Mouse (Mus musculus) testis, adult 2 months (tissue): ENCODE results near the gene Atxn10. TPM values are rescaled to one million over a fixed set of nuclear protein-coding genes. Genes with fewer than 3 reads are reported as not detected.

ENCODE experiments used
- H3K27ac ChIP-seq: fragments of 200-500 bp; 2 replicates; pipeline ENCODE4 v1.5.1; 2012; ENCODE audit warnings: low read depth, low read length; ENCODE audit not compliant: control insufficient read depth, insufficient read depth
- H3K27me3 ChIP-seq: fragments of 200-500 bp; 2 replicates; pipeline ENCODE4 v1.6.1; 2012; ENCODE audit warnings: mild to moderate bottlenecking, low read length, moderate library complexity; ENCODE audit not compliant: control insufficient read depth, insufficient read depth
- H3K36me3 ChIP-seq: fragments of 200-500 bp; 2 replicates; pipeline ENCODE4 v1.6.1; 2012; ENCODE audit warnings: mild to moderate bottlenecking, low read length; ENCODE audit not compliant: control insufficient read depth, insufficient read depth
- H3K4me1 ChIP-seq: fragments of 200-500 bp; 2 replicates; pipeline ENCODE4 v1.6.1; 2012; ENCODE audit warnings: low read length; ENCODE audit not compliant: control insufficient read depth, insufficient read depth
- H3K4me3 ChIP-seq: fragments of 200-500 bp; 2 replicates; pipeline ENCODE4 v1.5.1; 2012; ENCODE audit warnings: low read depth, mild to moderate bottlenecking, low read length, moderate library complexity, mixed read lengths; ENCODE audit not compliant: control insufficient read depth
- CTCF ChIP-seq: fragments of 200-500 bp; IDR thresholded peaks from 2 replicates; pipeline ENCODE4 v1.5.1; 2012; ENCODE audit warnings: low read depth, mild to moderate bottlenecking, inconsistent platforms, low read length, moderate library complexity; ENCODE audit not compliant: control insufficient read depth, insufficient read depth, insufficient replicate concordance
- POLR2A ChIP-seq: fragments of 200-500 bp; IDR thresholded peaks from 2 replicates; pipeline ENCODE4 v1.6.1; 2012; ENCODE audit warnings: low read depth, mild to moderate bottlenecking, inconsistent platforms, low read length, moderate library complexity; ENCODE audit not compliant: control insufficient read depth
- polyA plus RNA-seq: library from polyadenylated mRNA; depleted of rRNA; stranded (reverse); fragments of >200 nt; gene quantifications from 2 replicates; pipeline ENCODE4 v1.2.3, GENCODE M21; 2012

The Atxn10 gene
- polyA plus RNA-seq, 1 experiment: 139 TPM

DNA sequence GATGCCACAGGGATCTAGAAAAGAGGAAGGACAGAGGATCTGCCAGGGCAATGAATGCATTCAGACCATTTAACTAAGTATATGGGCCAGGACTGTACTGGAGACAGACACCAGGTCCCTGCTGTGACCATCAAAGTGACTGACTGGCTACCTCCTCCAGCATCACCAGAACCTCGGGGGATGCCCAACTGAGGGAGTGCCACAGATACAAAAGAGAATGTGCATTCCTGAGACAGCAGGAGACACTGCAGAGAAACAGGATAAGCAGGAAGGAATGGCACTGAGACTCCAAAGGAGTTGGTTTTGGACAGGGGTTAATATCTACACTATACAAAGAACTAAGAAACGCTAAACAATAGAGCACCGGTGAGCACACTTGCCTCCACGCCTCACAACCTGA, 32.8 kb upstream of the Atxn10 start:
- Histone ChIP-seq H3K36me3 (no peaks in the 10 kb centered on the region), H3K4me1 (no peaks in the 10 kb centered on the region), H3K27ac (no peak overlapping the region), H3K27me3 (no peaks in the 10 kb centered on the region), H3K4me3 (no peak overlapping the region)
- TF ChIP-seq CTCF (no peak), POLR2A (no peak)

DNA sequence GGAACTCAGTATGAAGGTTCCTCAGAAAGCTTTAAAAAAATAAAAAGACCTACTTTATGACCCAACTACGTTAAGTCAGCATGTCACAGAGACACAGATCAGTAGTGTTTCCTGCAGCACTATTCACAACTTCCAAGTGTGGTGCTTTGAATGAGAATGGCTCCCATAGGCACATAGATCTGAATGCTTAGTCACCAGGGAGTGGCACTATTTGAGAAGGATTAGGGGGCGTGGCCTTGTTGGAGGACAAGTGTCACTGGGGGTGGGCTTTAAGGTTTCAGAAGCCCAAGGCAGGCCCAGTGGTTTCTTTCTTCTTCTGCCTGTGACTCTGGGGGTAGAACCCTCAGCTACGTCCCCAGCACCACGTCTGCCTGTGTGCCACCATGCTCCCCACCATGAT, 32.1 kb upstream of the Atxn10 start:
- no peaks in the 10 kb centered on the region for H3K27me3 ChIP-seq
- H3K27ac ChIP-seq: no peak overlapping the region
- H3K4me3 ChIP-seq: no peak overlapping the region
- H3K4me1 ChIP-seq: no peaks in the 10 kb centered on the region
- no peak for TF ChIP-seq CTCF
- no peaks in the 10 kb centered on the region for H3K36me3 ChIP-seq

DNA sequence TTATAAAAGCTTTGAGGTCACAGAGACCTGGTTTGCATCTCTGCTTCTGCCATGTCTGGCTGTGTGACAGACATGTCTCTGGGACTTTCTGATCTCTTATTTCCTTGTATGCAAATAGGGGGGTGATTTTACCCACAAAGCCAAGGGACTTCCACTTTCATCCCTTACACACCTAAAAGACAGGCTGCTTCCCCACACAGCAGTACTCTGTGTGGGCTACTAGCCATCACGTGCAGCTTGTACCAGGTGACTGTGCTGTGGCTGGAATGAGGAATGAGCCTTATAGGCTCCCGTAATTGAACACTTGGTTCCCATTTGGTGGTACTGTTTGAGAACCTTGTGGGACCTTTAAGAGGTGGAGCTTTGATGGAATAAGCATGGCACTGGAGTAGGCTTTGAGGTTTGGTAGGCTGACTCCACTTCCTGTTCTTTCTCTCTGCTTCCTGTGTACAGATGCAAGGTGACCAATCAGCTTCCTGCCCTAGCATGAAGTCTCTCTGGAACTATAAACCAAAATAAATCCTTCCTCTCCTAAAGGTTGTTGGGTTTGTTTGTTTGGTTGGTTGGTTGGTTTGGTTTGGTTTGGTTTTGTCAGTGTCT, 28.9 kb upstream of the Atxn10 start:
- H3K4me3 ChIP-seq: no peak overlapping the region
- H3K27ac ChIP-seq: no peak overlapping the region
- H3K4me1 ChIP-seq: no peaks in the 10 kb centered on the region
- no peaks in the 10 kb centered on the region for H3K27me3 ChIP-seq
- TF ChIP-seq POLR2A (no peak), CTCF (no peak)
- H3K36me3 ChIP-seq: no peaks in the 10 kb centered on the region

DNA sequence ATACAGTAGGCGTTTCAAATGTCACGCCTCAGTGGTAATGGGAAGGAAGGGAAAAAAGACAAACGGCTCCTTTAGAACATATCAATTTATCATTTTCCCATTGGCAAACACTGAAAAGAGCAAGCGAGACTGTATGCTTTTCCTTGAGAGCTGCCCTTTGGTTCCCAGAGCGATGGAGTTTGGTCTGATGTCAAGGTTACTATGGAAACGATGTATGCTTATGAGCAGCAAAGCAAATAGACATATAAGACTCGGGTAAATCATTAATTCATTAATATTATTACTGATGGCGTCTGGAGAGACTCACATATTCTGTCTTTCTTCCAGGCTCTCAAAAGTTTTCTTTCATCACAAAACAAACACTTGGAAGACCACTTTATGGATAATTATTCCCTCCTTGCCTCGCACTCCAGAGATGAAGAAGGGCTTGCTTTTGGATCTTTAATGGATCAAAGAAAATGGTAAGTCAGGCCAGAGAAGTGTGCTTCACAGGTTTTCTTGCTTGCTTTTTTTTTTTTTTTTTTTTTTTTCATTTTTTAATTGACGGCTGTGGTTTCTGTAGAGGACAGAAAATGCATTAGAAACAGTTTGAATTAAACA, 24.9 kb upstream of the Atxn10 start:
- no peak overlapping the region for H3K4me3 ChIP-seq
- no peaks in the 10 kb centered on the region for H3K27me3 ChIP-seq
- no peaks in the 10 kb centered on the region for H3K36me3 ChIP-seq
- TF ChIP-seq CTCF (no peak), POLR2A (no peak)
- H3K27ac ChIP-seq: no peak overlapping the region
- no peaks in the 10 kb centered on the region for H3K4me1 ChIP-seq

DNA sequence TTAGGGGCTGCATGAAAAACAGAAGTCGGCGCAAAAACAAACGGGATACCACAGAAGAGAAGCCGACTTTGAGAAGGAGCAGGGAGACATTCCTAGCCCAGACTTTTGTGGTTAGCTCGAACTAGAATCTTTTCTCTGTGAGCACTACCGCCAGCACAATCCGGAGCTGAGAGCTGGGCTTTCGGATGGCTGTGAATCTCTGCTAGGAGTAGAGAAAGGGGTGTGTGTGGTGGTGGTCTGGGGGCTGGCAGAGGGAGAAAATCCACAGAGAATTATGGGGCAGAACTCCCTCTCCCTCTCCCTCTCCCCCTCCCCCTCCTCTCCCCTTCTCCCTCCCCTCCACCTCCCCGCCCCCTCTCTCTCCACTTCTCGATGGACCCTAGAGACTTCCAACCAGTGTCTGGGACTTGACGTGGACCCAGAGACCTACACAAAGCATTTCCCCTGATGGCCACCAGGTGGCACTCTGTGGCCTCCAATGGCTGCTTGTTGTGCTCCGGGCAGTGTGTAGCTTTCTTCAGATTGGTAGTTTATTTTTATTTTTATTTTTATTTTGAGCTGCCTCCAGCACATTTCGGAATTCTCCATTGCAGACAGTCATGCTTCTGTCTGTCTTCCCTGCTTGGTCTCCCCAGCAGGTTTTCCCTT, 20.5 kb upstream of the Atxn10 start:
- no peaks in the 10 kb centered on the region for H3K36me3 ChIP-seq
- H3K27ac ChIP-seq: no peak overlapping the region
- TF ChIP-seq CTCF: peak; percentile 91
- 0 out of 2 replicates have a peak, but pooled peaks have one; percentile 23 for TF ChIP-seq POLR2A
- no peaks in the 10 kb centered on the region for H3K4me1 ChIP-seq
- no peak overlapping the region for H3K4me3 ChIP-seq
- H3K27me3 ChIP-seq: no peaks in the 10 kb centered on the region

DNA sequence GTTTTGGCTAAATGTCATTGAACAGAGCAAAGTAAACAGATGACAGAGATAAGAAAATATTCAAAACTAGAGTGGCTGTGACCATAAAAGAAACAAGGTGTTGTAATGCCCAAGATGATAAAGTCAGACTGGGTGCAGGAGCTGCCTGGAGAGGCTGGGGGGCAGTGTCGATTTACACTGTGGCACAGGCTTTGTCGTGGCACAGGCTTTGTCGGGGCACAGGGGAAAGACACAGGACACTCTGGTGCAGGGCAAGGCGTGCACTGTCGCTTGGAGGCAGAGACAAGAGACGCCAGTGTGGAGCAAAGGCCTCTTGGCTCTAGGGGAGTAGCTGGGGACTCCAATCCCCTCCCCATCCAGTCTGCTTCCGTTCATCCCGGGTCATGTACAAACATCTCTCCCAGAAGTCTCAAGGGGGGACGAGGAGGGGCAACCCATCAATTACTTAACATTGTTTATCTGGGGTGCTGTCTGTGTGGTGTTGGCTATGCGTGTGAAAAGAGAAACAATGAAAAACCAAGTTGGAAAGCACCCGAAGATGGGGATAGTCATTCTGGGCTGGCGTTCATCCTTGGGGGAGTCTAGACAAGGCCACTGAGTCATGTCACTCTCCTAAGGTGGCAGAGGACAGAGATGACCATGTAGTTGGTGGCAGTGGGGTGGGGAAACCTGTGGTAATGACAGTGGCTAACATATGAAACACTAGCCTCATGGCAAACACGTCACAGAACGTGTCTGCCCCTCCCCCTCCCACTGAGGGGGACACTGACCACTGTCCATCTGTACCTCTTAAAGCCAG, 19.5 kb upstream of the Atxn10 start:
- TF ChIP-seq CTCF: no peak
- no peak for TF ChIP-seq POLR2A
- H3K36me3 ChIP-seq: no peaks in the 10 kb centered on the region
- no peaks in the 10 kb centered on the region for H3K4me1 ChIP-seq
- no peaks in the 10 kb centered on the region for H3K27me3 ChIP-seq
- no peak overlapping the region for H3K27ac ChIP-seq
- no peak overlapping the region for H3K4me3 ChIP-seq
